Mouse (Mus musculus) intestine, embryonic 16.5 days (tissue): Measurements from ENCODE around the gene Ttc17. TPM values are rescaled to one million over a fixed set of nuclear protein-coding genes. Genes with fewer than 3 reads are reported as not detected.
"Not testable (repeated sequence)": the region's sequence is repeated elsewhere in the genome, so short reads cannot be mapped to it uniquely, and the experiment has no call there.

ENCODE experiments used
- ATAC-seq: fragments of 200-750 bp; cut with Nextera tagmentation; 2 replicates; pipeline ENCODE4 v1.8.0; 2017; ENCODE audit warnings: moderate TSS enrichment, moderate library complexity
- H3K27ac ChIP-seq: fragments of 300-500 bp; sonication (generic); 2 replicates; pipeline ENCODE4 v1.5.1; 2014; ENCODE audit warnings: mild to moderate bottlenecking, low read length
- H3K27me3 ChIP-seq: fragments of 300-500 bp; sonication (generic); replicated peaks from 2 replicates; pipeline ENCODE4 v1.6.1; 2014; ENCODE audit warnings: low read length, control low read depth, mixed read lengths; ENCODE audit not compliant: control insufficient read depth, insufficient read depth
- H3K36me3 ChIP-seq: fragments of 300-500 bp; sonication (generic); 2 replicates; pipeline ENCODE4 v1.6.1; 2014; ENCODE audit warnings: low read length, control low read depth; ENCODE audit not compliant: control insufficient read depth, insufficient read depth
- H3K4me1 ChIP-seq: fragments of 300-500 bp; sonication (generic); 2 replicates; pipeline ENCODE4 v1.6.1; 2014; ENCODE audit warnings: low read length, control low read depth, mixed read lengths; ENCODE audit not compliant: control insufficient read depth, insufficient read depth
- H3K4me2 ChIP-seq: fragments of 300-500 bp; sonication (generic); 2 replicates; pipeline ENCODE4 v1.6.1; 2014; ENCODE audit warnings: low read depth, low read length, control low read depth
- H3K4me3 ChIP-seq: fragments of 300-500 bp; sonication (generic); 2 replicates; pipeline ENCODE4 v1.5.1; 2014; ENCODE audit warnings: mild to moderate bottlenecking, low read length
- H3K9ac ChIP-seq: fragments of 300-500 bp; sonication (generic); 2 replicates; pipeline ENCODE4 v1.6.1; 2014; ENCODE audit warnings: low read depth, low read length
- H3K9me3 ChIP-seq: fragments of 300-500 bp; sonication (generic); 2 replicates; pipeline ENCODE4 v1.6.1; 2016; ENCODE audit warnings: low read length, control low read depth; ENCODE audit not compliant: control insufficient read depth
- WGBS: fragments of 180-500 bp; shearing (Covaris S2); extraction: QIAGEN DNeasy Blood & Tissue Kit; methylation state at CpG from one replicate; pipeline ENCODE4 v1.1.7; 2014; 5-methylcytosine and 5-hydroxymethylcytosine counted together
- polyA plus RNA-seq: library from polyadenylated mRNA; unstranded; fragments of >200 nt; fragmentation: Nextera tagmentation; extraction: Ambion mirVana; gene quantifications from 2 replicates; pipeline ENCODE4 v1.2.1, GENCODE M21; 2015

Ttc17 gene
- polyA plus RNA-seq, 1 experiment from 2014 or later: 14.5 TPM

- peak overlapping the region; percentile 70 for H3K4me2 ChIP-seq
- H3K9me3 ChIP-seq: no peaks in the 10 kb centered on the region
- H3K9ac ChIP-seq: peak overlapping the region; percentile 89
- peak overlapping the region; percentile 96 for H3K4me3 ChIP-seq
- H3K27ac ChIP-seq: peak overlapping the region; percentile 84
- H3K27me3 ChIP-seq: no peaks in the 10 kb centered on the region
- peaks cover 23% of the 10 kb centered on the region for H3K4me1 ChIP-seq
- peak; percentile 16 for ATAC-seq
- 0 out of 2 replicates have a peak, but pooled peaks cover 5% of the 10 kb centered on the region for H3K36me3 ChIP-seq
- WGBS: 7% methylated on average over 21 of the region's 21 CpGs
Observed at GRCm38 (mm10) chr2:94405397-94406082, 949 bp downstream of the Ttc17 start.

- Histone ChIP-seq H3K9ac (no peak overlapping the region), H3K4me2 (peak overlapping the region; percentile 33), H3K36me3 (0 out of 2 replicates have a peak, but pooled peaks cover 3% of the 10 kb centered on the region), H3K9me3 (no peaks in the 10 kb centered on the region), H3K4me3 (no peak overlapping the region), H3K4me1 (peaks cover 23% of the 10 kb centered on the region), H3K27ac (no peak overlapping the region), H3K27me3 (no peaks in the 10 kb centered on the region)
- 59% methylated on average over 10 of the region's 10 CpGs for WGBS
- ATAC-seq: no peak
Observed at GRCm38 (mm10) chr2:94404512-94405240, 1.8 kb downstream of the Ttc17 start.

GRCm38 (mm10) chr2:94402561-94402960 is 3.9 kb downstream of the Ttc17 start:
- Histone ChIP-seq H3K9me3 (no peaks in the 10 kb centered on the region), H3K27me3 (no peaks in the 10 kb centered on the region), H3K27ac (no peak overlapping the region), H3K9ac (no peak overlapping the region), H3K4me3 (no peak overlapping the region), H3K4me1 (peaks cover 26% of the 10 kb centered on the region), H3K36me3 (0 out of 2 replicates have a peak, but pooled peaks cover 3% of the 10 kb centered on the region), H3K4me2 (no peak overlapping the region)
- 86% methylated on average over 1 of the region's 1 CpGs for WGBS
- no peak for ATAC-seq

GRCm38 (mm10) chr2:94402096-94402495 is 4.4 kb downstream of the Ttc17 start:
- Histone ChIP-seq H3K4me2 (no peak overlapping the region), H3K36me3 (0 out of 2 replicates have a peak, but pooled peaks cover 3% of the 10 kb centered on the region), H3K27me3 (no peaks in the 10 kb centered on the region), H3K27ac (no peak overlapping the region), H3K9me3 (no peaks in the 10 kb centered on the region), H3K4me1 (peaks cover 22% of the 10 kb centered on the region), H3K4me3 (no peak overlapping the region), H3K9ac (no peak overlapping the region)
- 75% methylated on average over 7 of the region's 7 CpGs for WGBS
- no peak for ATAC-seq

GRCm38 (mm10) chr2:94401006-94401405 is 5.5 kb downstream of the Ttc17 start:
- no peak overlapping the region for H3K4me2 ChIP-seq
- 0 out of 2 replicates have a peak, but pooled peaks cover 3% of the 10 kb centered on the region for H3K36me3 ChIP-seq
- no peaks in the 10 kb centered on the region for H3K9me3 ChIP-seq
- peaks cover 22% of the 10 kb centered on the region for H3K4me1 ChIP-seq
- H3K9ac ChIP-seq: no peak overlapping the region
- H3K27me3 ChIP-seq: no peaks in the 10 kb centered on the region
- H3K27ac ChIP-seq: no peak overlapping the region
- WGBS: 78% methylated on average over 3 of the region's 3 CpGs
- no peak for ATAC-seq
- no peak overlapping the region for H3K4me3 ChIP-seq

- ATAC-seq: peak; percentile 49; the same call in 1 of the 2 replicates
- Histone ChIP-seq H3K4me2 (no peak overlapping the region), H3K27me3 (no peaks in the 10 kb centered on the region), H3K9ac (0 out of 2 replicates have a peak overlapping the region, but pooled peaks have one; percentile 8), H3K9me3 (no peaks in the 10 kb centered on the region), H3K27ac (peak overlapping the region; percentile 40; the same call in 1 of the 2 replicates), H3K36me3 (0 out of 2 replicates have a peak, but pooled peaks cover 3% of the 10 kb centered on the region), H3K4me1 (peaks cover 14% of the 10 kb centered on the region), H3K4me3 (no peak overlapping the region)
- 55% methylated on average over 8 of the region's 8 CpGs for WGBS
Observed at GRCm38 (mm10) chr2:94398138-94398970, 8.1 kb downstream of the Ttc17 start.

- Histone ChIP-seq H3K4me3 (no peak overlapping the region), H3K9me3 (no peaks in the 10 kb centered on the region), H3K27me3 (no peaks in the 10 kb centered on the region), H3K9ac (no peak overlapping the region), H3K4me1 (peaks cover 14% of the 10 kb centered on the region), H3K27ac (no peak overlapping the region), H3K36me3 (no peaks in the 10 kb centered on the region), H3K4me2 (no peak overlapping the region)
- WGBS: 91% methylated on average over 5 of the region's 5 CpGs
- no peak for ATAC-seq
Observed at GRCm38 (mm10) chr2:94397453-94397852, 9.0 kb downstream of the Ttc17 start.

GRCm38 (mm10) chr2:94396325-94396724 is 10.2 kb downstream of the Ttc17 start:
- Histone ChIP-seq H3K4me3 (no peak overlapping the region), H3K4me1 (peaks cover 11% of the 10 kb centered on the region), H3K9me3 (no peaks in the 10 kb centered on the region), H3K4me2 (no peak overlapping the region), H3K27me3 (no peaks in the 10 kb centered on the region), H3K9ac (no peak overlapping the region), H3K36me3 (no peaks in the 10 kb centered on the region), H3K27ac (no peak overlapping the region)
- no peak for ATAC-seq
- 82% methylated on average over 5 of the region's 5 CpGs for WGBS

GRCm38 (mm10) chr2:94391127-94391526 is 15.4 kb downstream of the Ttc17 start:
- WGBS: 94% methylated on average over 10 of the region's 12 CpGs
- not testable (repeated sequence) for H3K9ac ChIP-seq, H3K4me2 ChIP-seq, H3K9me3 ChIP-seq, H3K36me3 ChIP-seq, H3K27ac ChIP-seq, H3K4me1 ChIP-seq, ATAC-seq, H3K4me3 ChIP-seq, H3K27me3 ChIP-seq
